Mouse (Mus musculus) neural tube, postnatal 0 days (tissue): Measurements from ENCODE around the gene Marc2. TPM values are rescaled to one million over a fixed set of nuclear protein-coding genes. Genes with fewer than 3 reads are reported as not detected.

Experiments used
- microRNA counts: library from miRNA; unstranded; fragments of <30 nt; microRNA quantifications from one replicate; lab custom pipeline; 2015
- microRNA-seq: library from miRNA; unstranded; fragments of <30 nt; microRNA quantifications from one replicate; pipeline ENCODE4, GENCODE M21; 2016
- polyA plus RNA-seq: library from polyadenylated mRNA; unstranded; fragments of >200 nt; fragmentation: Nextera tagmentation; extraction: Ambion mirVana; gene quantifications from 2 replicates; pipeline ENCODE4 v1.2.1, GENCODE M21; 2015

Marc2 gene
- polyA plus RNA-seq, result 132 and 150 TPM in 2 replicates

GRCm38 (mm10) chr1:184846092-184846750, at the start of gene Marc2:
Gene Marc2, minus strand, starts transcription at chr1:184846451.

GRCm38 (mm10) chr1:184882281-184883268, 36.3 kb upstream of the Marc2 start, which contains the start of gene C130074G19Rik:
Gene C130074G19Rik, minus strand, starts transcription at chr1:184883218.

GRCm38 (mm10) chr1:184810780-184811575, 35.3 kb downstream of the Marc2 start, which contains the start of gene Marc1:
Gene Marc1, minus strand, starts transcription at chr1:184811313.

MicroRNAs within 50 kb of the gene (microRNA counts, 519-probe panel; counts per million panel counts)
- microRNA mmu-miR-1981 (lab: Ali Mortazavi, UCI), result 3,515 counts per million, percentile 24 among the panel's probes with 10 or more counts

Small RNA genes within 50 kb of the gene (microRNA-seq; reads per million reads assigned to microRNA genes)
- gene Mir1981, result 85.3 reads per million, percentile 42 among the genes with 10 or more reads in this experiment

Other genes with a start within 250 kb of the Marc2 start
- 2.5 and 2.8 TPM in 2 replicates for gene Hlx, start 113.8 kb downstream of the Marc2 start, polyA plus RNA-seq
- gene Marc1, start 35.1 kb downstream of the Marc2 start, polyA plus RNA-seq, result 0.25 TPM in 2 replicates
- gene C130074G19Rik, start 36.8 kb upstream of the Marc2 start, polyA plus RNA-seq, result 1.2 and 1.8 TPM in 2 replicates
- 14.1 and 15.3 TPM in 2 replicates for gene Mark1, start 153.1 kb upstream of the Marc2 start, polyA plus RNA-seq